Mouse (Mus musculus): Measurements from ENCODE around the gene Atf1. TPM values are rescaled to one million over a fixed set of nuclear protein-coding genes. Genes with fewer than 3 reads are reported as not detected.

The Atf1 gene
- 60.8 and 61.5 TPM in 2 replicates for polyA plus RNA-seq (2015; fragmentation: Nextera tagmentation; extraction: Ambion mirVana)

DNA sequence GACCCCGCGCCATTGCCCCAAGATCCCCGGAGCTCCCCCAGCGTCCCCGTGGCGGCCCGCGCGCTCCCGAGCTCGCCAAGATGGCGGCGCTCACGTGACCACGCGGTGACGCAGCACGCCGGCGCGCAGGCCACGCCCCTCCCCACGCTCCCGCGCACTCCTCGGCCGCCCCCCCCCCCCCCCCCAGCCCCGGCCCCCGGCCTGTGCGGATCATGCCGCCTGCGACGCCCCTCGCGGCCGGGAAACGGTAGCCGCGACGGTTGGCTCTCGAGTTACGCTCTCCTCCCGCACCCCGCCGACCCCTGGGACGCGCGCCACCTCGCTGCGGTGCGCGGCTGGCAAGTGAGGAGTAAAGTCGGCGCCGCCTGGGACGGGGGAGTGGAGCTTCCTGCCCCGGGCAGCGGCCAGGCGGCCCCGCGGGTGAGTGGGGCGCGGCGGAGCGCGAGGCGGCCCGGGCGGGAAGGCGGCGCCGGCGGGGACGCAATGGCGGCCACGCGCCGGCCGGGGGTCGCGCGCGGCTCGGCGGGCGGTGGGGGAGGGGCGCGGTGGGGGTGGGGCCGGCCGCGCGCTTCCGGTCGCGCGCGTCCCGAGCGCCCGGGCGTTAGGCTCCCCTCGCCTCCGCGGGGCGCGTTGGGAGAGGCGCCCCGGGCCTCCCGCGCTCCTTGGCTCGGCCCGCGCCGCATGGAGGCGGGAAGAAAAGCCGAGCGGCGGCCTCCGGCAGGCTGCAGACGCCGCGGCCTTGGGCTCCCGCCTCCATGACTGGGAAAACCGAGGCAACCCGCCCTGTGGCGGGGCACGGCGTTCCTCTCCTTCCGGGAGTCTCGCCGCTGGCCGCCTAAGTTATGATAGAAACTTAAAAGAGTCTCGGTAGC, at the start of gene Atf1:
TSS of gene Atf1 (plus strand) at position 157 of the 872 bp plus-strand sequence.

DNA sequence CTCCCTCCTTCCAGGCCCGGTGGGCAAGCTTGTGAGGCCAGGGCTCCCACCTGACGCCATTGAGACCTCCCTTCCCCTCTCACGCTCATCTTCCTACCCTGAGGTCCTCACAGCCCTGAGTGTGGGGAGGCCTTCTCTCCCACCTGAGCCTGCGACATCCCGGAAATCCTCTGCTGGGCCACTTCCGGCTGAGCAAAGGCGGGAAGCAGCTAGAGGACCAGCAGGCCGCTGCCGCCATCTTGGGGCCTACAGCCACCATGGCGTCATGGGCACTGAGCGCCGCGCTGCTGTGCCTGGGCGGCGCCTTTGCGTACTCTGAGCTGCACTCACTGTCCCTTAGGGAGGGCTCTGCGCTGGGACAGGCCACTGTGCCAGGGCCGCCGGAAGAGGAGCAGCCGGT, 53.0 kb downstream of the Atf1 start, which contains the start of gene Tmprss12:
TSS of gene Tmprss12 (plus strand) at position 212 of the 400 bp plus-strand sequence.

DNA sequence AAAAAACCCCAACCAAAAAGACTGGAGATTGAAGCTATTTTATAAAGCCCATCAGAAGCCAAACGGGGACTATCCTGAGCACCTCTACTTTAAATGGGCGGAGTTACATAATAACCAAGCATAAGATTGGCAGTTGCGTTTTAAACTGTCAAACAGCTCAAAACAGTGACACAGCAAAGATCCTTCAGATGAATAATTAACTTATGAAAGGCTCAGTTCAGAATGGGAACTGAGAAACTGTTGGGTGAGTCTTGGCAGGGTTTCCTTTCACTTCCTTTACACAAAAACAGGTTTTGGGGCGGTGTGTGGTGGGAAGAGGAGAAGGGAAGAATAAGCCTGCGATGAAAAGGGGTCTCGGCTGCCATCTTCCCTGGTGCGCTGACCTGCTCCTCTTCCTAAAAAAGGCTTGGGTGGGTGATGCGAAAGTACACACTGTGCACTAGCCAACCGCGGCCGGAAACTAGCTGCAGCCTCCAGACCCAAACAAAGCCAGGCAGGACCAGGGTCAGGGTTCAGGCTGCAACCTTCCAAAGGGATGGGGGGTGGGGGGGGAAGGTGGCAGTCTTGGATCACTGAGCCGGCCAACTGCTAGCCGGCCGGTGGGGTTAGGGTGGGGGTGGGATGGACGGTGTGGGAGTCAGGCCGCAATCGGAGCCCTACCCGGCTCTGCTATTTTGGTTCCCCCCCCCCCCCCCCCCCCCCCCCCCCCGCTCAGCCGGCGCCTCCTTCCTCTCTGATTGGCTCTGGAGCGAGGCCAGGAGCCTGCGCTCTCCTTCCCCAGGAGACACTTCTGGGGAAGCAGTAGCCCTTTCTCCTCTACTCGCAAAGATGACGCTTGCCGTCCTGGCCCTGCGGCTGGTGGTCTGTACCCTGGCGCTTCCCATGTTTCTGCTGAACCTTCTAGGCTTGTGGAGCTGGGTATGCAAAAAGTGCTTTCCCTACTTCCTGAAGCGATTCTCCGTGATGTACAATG, 76.7 kb downstream of the Atf1 start, which contains the start of gene Mettl7a1:
TSS of gene Mettl7a1 (plus strand) at position 122 of the 973 bp plus-strand sequence.

Other genes with a start within 250 kb of the Atf1 start
- gene Dip2b, start 189.2 kb upstream of the Atf1 start, polyA plus RNA-seq (2015; fragmentation: Nextera tagmentation; extraction: Ambion mirVana) = 4.3 and 6.2 TPM in 2 replicates
- gene Tmprss12, start 53.0 kb downstream of the Atf1 start, polyA plus RNA-seq (2015; fragmentation: Nextera tagmentation; extraction: Ambion mirVana) = not detected in 2 replicates
- gene Mettl7a1, start 76.3 kb downstream of the Atf1 start, polyA plus RNA-seq (2015; fragmentation: Nextera tagmentation; extraction: Ambion mirVana) = 6.5 and 7.0 TPM in 2 replicates
- gene Mettl7a3, start 107.1 kb downstream of the Atf1 start, polyA plus RNA-seq (2015; fragmentation: Nextera tagmentation; extraction: Ambion mirVana) = 0.07 TPM in 1 of 2 replicates, not detected in the other
- gene Methig1, start 125.3 kb downstream of the Atf1 start, polyA plus RNA-seq (2015; fragmentation: Nextera tagmentation; extraction: Ambion mirVana) = 0.11 TPM in 1 of 2 replicates, not detected in the other
- not detected in 2 replicates for gene Mettl7a2, start 125.4 kb downstream of the Atf1 start, polyA plus RNA-seq (2015; fragmentation: Nextera tagmentation; extraction: Ambion mirVana)
- not detected in 2 replicates for gene Higd1c, start 136.7 kb downstream of the Atf1 start, polyA plus RNA-seq (2015; fragmentation: Nextera tagmentation; extraction: Ambion mirVana)
- 0.07 TPM in 1 of 2 replicates, not detected in the other for gene Gm5475, start 194.3 kb downstream of the Atf1 start, polyA plus RNA-seq (2015; fragmentation: Nextera tagmentation; extraction: Ambion mirVana)
- gene Slc11a2, start 197.3 kb downstream of the Atf1 start, polyA plus RNA-seq (2015; fragmentation: Nextera tagmentation; extraction: Ambion mirVana) = 35.7 and 43.1 TPM in 2 replicates
- 10.5 and 11.1 TPM in 2 replicates for gene Letmd1, start 241.2 kb downstream of the Atf1 start, polyA plus RNA-seq (2015; fragmentation: Nextera tagmentation; extraction: Ambion mirVana)